Mouse (Mus musculus): ENCODE data around the gene Rdh13. TPM values are rescaled to one million over a fixed set of nuclear protein-coding genes. Genes with fewer than 3 reads are reported as not detected.

Gene Rdh13
- polyA plus RNA-seq (2015; fragmentation: Nextera tagmentation; extraction: Ambion mirVana), result 43.2 and 45.6 TPM in 2 replicates

- H3K4me3 ChIP-seq (ENCODE audit: low read depth, low read length), result peak within 1 kb of the TSS; percentile 79
- ATAC-seq, result peak; percentile 97
- H3K4me2 ChIP-seq (ENCODE audit: low read length), result peak within 1 kb of the TSS; percentile 74
- no peaks in the 10 kb centered on the region for H3K27me3 ChIP-seq (ENCODE audit: control insufficient read depth, insufficient read depth, low read depth, low read length)
- WGBS, result under 1% methylated on average over 35 of the region's 35 CpGs
- peak within 1 kb of the TSS; percentile 82 for H3K27ac ChIP-seq (ENCODE audit: low read length)
- peaks cover 6% of the 10 kb centered on the region for H3K4me1 ChIP-seq (ENCODE audit: control insufficient read depth, insufficient read depth, low read length)
- peaks cover 12% of the 10 kb centered on the region for H3K36me3 ChIP-seq (ENCODE audit: control insufficient read depth, insufficient read depth, low read length)
- no peaks in the 10 kb centered on the region for H3K9me3 ChIP-seq (replicated peaks; ENCODE audit: control insufficient read depth, low read length, poor library complexity, severe bottlenecking)
- H3K9ac ChIP-seq (ENCODE audit: low read depth, low read length), result peak within 1 kb of the TSS; percentile 84
These were observed at the start of gene Rdh13 for GRCm38 (mm10) chr7:4445216-4445791. TSS of gene Rdh13 (minus strand) at chr7:4445649.

GRCm38 (mm10) chr7:4493991-4494390 lies 48.5 kb upstream of the Rdh13 start:
- Histone ChIP-seq H3K4me3 (ENCODE audit: low read depth, low read length) (no peak overlapping the region), H3K36me3 (ENCODE audit: control insufficient read depth, insufficient read depth, low read length) (peaks cover 18% of the 10 kb centered on the region), H3K4me2 (ENCODE audit: low read length) (no peak overlapping the region), H3K4me1 (ENCODE audit: control insufficient read depth, insufficient read depth, low read length) (peaks cover 13% of the 10 kb centered on the region), H3K9ac (ENCODE audit: low read depth, low read length) (no peak overlapping the region), H3K9me3 (replicated peaks; ENCODE audit: control insufficient read depth, low read length, poor library complexity, severe bottlenecking) (no peaks in the 10 kb centered on the region), H3K27ac (ENCODE audit: low read length) (no peak overlapping the region), H3K27me3 (ENCODE audit: control insufficient read depth, insufficient read depth, low read depth, low read length) (no peaks in the 10 kb centered on the region)
- WGBS, result 85% methylated on average over 1 of the region's 1 CpGs
- no peak for ATAC-seq

DNA sequence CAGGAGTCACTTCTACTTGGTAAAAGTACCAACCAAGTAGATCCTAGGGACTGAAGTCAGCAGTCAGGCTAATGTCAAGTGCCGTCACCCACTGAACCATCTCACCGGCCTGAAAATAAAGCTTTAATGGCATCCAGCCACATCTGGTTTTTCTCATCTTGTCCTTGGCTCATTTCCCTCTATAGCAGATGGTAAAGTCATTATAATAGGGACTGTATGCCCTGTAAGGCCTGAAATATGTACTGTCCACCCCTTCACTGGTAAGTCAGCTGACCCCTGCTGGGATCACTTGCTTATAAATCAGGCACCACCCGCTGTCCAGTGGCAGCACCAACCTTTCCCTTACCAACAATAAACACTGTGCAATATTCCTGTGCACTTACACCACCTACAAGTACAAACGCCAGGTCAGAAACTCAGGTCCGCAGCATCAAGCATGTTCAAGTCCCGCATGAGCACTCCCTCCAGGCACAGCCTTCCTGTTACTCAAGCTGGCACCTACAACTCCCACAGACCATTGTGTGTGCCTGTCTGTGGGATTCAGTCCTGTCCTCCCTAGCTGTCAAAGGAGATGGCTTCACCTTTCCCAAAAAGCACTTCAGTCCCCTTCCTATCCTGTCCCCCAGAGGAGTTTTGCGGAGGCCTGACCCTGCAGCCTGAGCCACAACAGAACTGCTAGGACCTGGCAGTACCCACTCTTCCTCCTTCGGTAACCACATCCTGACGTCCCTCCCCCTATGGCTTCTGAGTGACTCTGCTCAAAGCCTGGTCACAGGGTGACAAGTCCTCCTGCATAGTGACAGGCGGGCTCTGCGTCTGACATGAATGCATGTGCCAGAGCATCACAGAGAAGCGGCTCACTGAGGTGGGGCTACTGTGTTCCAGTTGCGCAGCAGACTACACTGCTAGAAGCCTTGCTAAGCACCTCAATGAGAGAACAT lies 47.1 kb upstream of the Rdh13 start:
- Histone ChIP-seq H3K9ac (ENCODE audit: low read depth, low read length) (no peak overlapping the region), H3K4me2 (ENCODE audit: low read length) (no peak overlapping the region), H3K27ac (ENCODE audit: low read length) (no peak overlapping the region), H3K4me3 (ENCODE audit: low read depth, low read length) (no peak overlapping the region), H3K36me3 (ENCODE audit: control insufficient read depth, insufficient read depth, low read length) (peaks cover 23% of the 10 kb centered on the region), H3K27me3 (ENCODE audit: control insufficient read depth, insufficient read depth, low read depth, low read length) (no peaks in the 10 kb centered on the region), H3K9me3 (replicated peaks; ENCODE audit: control insufficient read depth, low read length, poor library complexity, severe bottlenecking) (no peaks in the 10 kb centered on the region), H3K4me1 (ENCODE audit: control insufficient read depth, insufficient read depth, low read length) (peaks cover 2% of the 10 kb centered on the region; the same call in 1 of the 2 replicates)
- no peak for ATAC-seq
- WGBS, result 91% methylated on average over 13 of the region's 13 CpGs

DNA sequence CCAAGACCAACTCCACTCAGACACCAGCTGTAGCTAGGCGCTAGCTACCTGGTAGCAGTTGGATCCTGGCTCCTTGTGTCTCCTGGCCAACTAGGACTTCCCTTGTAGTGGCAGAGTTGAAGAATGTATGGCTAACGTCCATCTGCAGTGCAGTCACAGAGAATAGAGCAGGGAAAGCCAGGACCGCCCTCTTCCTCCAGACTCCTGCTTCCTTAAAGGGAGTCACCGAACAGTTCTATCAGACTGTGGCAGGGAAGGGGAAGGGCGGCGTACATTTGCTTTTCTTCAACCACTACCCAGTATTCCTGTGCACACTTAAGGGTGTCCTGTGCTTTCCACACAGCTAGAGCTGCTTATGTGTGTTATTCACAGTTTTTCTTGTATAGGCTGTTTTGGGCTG lies 45.9 kb upstream of the Rdh13 start:
- ATAC-seq, result no peak
- Histone ChIP-seq H3K36me3 (ENCODE audit: control insufficient read depth, insufficient read depth, low read length) (peaks cover 23% of the 10 kb centered on the region), H3K9ac (ENCODE audit: low read depth, low read length) (no peak overlapping the region), H3K4me2 (ENCODE audit: low read length) (no peak overlapping the region), H3K27ac (ENCODE audit: low read length) (no peak overlapping the region), H3K27me3 (ENCODE audit: control insufficient read depth, insufficient read depth, low read depth, low read length) (no peaks in the 10 kb centered on the region), H3K9me3 (replicated peaks; ENCODE audit: control insufficient read depth, low read length, poor library complexity, severe bottlenecking) (no peaks in the 10 kb centered on the region), H3K4me1 (ENCODE audit: control insufficient read depth, insufficient read depth, low read length) (no peaks in the 10 kb centered on the region), H3K4me3 (ENCODE audit: low read depth, low read length) (no peak overlapping the region)
- 85% methylated on average over 6 of the region's 6 CpGs for WGBS

DNA sequence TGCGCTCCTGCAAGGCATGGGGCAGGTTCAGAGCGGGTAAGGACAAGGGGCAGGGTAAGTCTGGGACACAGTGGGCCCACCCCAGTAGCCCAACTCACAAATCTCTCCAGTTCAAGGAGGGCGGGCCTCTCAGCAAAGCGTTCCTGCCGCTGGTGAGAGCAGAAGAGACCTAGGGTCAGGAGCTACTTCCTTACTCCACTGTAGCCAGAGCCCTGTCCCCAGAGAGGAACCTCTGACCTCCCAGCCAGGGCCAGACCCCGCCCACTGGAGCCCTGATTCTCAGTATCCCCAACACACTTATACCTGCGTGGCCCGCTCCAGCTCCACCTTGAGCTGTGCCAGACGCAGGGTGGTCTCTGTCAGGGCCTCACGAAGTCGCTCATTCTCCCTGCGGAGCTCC lies 36.8 kb upstream of the Rdh13 start:
- peaks cover 2% of the 10 kb centered on the region for H3K27me3 ChIP-seq (ENCODE audit: control insufficient read depth, insufficient read depth, low read depth, low read length)
- H3K4me1 ChIP-seq (ENCODE audit: control insufficient read depth, insufficient read depth, low read length), result peaks cover 14% of the 10 kb centered on the region
- WGBS, result 87% methylated on average over 12 of the region's 12 CpGs
- no peak overlapping the region for H3K27ac ChIP-seq (ENCODE audit: low read length)
- ATAC-seq, result no peak
- no peak overlapping the region for H3K4me2 ChIP-seq (ENCODE audit: low read length)
- H3K9ac ChIP-seq (ENCODE audit: low read depth, low read length), result no peak overlapping the region
- no peaks in the 10 kb centered on the region for H3K9me3 ChIP-seq (replicated peaks; ENCODE audit: control insufficient read depth, low read length, poor library complexity, severe bottlenecking)
- peaks cover 47% of the 10 kb centered on the region for H3K36me3 ChIP-seq (ENCODE audit: control insufficient read depth, insufficient read depth, low read length)
- no peak overlapping the region for H3K4me3 ChIP-seq (ENCODE audit: low read depth, low read length)

GRCm38 (mm10) chr7:4479674-4480073 lies 34.2 kb upstream of the Rdh13 start:
- H3K4me2 ChIP-seq (ENCODE audit: low read length), result no peak overlapping the region
- WGBS, result 33% methylated on average over 6 of the region's 6 CpGs
- peaks cover 14% of the 10 kb centered on the region for H3K4me1 ChIP-seq (ENCODE audit: control insufficient read depth, insufficient read depth, low read length)
- no peak for ATAC-seq
- H3K36me3 ChIP-seq (ENCODE audit: control insufficient read depth, insufficient read depth, low read length), result peaks cover 31% of the 10 kb centered on the region
- H3K9me3 ChIP-seq (replicated peaks; ENCODE audit: control insufficient read depth, low read length, poor library complexity, severe bottlenecking), result no peaks in the 10 kb centered on the region
- no peak overlapping the region for H3K27ac ChIP-seq (ENCODE audit: low read length)
- no peak overlapping the region for H3K4me3 ChIP-seq (ENCODE audit: low read depth, low read length)
- H3K9ac ChIP-seq (ENCODE audit: low read depth, low read length), result no peak overlapping the region
- peaks cover 7% of the 10 kb centered on the region for H3K27me3 ChIP-seq (ENCODE audit: control insufficient read depth, insufficient read depth, low read depth, low read length)

DNA sequence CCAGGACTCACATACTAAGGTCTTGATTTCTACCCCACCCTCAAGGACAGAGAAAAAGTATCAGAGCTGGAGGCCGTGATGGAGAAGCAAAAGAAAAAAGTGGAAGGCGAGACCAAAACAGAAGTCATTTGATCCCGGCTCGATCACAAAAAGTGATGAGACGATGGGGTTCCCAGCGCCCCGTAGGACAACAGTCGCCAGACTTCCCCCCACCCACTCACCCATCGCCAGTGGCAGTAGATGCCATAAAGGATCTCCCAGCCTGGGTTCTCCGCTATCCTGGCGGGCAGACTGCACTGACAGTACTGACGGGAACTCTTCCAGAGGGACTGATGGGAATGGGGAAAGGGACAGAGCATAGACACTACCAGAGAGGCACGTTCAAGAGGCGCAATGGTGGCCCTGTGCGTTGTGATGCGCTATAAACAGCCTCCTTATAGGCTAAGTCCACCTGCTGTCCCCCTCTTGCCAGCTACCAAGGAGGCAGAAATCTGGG lies 33.4 kb upstream of the Rdh13 start:
- 2% methylated on average over 16 of the region's 16 CpGs for WGBS
- H3K4me2 ChIP-seq (ENCODE audit: low read length), result peak overlapping the region; percentile 94
- peaks cover 12% of the 10 kb centered on the region for H3K27me3 ChIP-seq (ENCODE audit: control insufficient read depth, insufficient read depth, low read depth, low read length)
- peak overlapping the region; percentile 61 for H3K9ac ChIP-seq (ENCODE audit: low read depth, low read length)
- H3K9me3 ChIP-seq (replicated peaks; ENCODE audit: control insufficient read depth, low read length, poor library complexity, severe bottlenecking), result no peaks in the 10 kb centered on the region
- H3K36me3 ChIP-seq (ENCODE audit: control insufficient read depth, insufficient read depth, low read length), result peaks cover 23% of the 10 kb centered on the region
- H3K27ac ChIP-seq (ENCODE audit: low read length), result peak overlapping the region; percentile 57; the same call in 1 of the 2 replicates
- peaks cover 14% of the 10 kb centered on the region for H3K4me1 ChIP-seq (ENCODE audit: control insufficient read depth, insufficient read depth, low read length)
- ATAC-seq, result peak; percentile 14
- H3K4me3 ChIP-seq (ENCODE audit: low read depth, low read length), result peak overlapping the region; percentile 46

DNA sequence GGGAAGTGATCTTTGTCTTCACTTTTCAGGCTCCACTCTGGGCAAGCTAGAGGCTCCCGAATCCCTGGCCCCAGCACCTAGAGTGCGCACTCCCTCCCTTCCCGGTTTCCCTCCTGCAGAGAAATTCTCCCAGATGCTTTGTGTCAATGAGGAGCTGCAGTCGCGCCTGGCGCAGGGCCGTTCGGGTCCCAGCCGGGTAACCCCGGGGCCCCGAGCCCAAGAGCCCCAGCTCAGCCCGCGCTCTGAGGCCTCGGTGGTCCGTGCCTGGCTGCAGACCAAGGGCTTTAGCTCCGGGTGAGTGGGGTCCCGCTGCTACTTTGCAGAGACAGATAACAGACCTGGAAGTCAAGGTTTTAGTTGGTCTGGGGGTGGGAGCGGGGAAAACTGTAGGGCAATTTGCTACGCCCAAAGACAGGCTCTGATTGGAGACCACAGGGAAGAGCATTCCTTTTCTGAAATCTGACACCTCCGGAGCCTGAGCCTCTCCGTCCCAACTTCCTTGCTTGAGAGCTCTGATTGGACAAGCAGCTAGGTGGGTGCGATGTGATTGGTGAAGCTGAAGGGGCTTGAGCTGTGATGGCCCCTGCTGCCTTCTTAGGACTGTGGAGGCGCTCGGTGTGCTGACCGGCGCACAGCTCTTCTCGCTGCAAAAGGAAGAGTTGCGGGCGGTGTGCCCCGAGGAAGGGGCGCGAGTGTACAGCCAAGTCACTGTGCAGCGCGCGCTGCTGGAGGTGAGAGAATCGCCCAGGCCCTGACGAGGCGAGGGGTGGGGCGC lies 32.8 kb upstream of the Rdh13 start:
- under 1% methylated on average over 39 of the region's 39 CpGs for WGBS
- Histone ChIP-seq H3K9ac (ENCODE audit: low read depth, low read length) (peak overlapping the region; percentile 61), H3K9me3 (replicated peaks; ENCODE audit: control insufficient read depth, low read length, poor library complexity, severe bottlenecking) (no peaks in the 10 kb centered on the region), H3K27me3 (ENCODE audit: control insufficient read depth, insufficient read depth, low read depth, low read length) (peaks cover 18% of the 10 kb centered on the region), H3K4me1 (ENCODE audit: control insufficient read depth, insufficient read depth, low read length) (peaks cover 14% of the 10 kb centered on the region), H3K4me3 (ENCODE audit: low read depth, low read length) (peak overlapping the region; percentile 46), H3K4me2 (ENCODE audit: low read length) (peak overlapping the region; percentile 94), H3K27ac (ENCODE audit: low read length) (peak overlapping the region; percentile 57; the same call in 1 of the 2 replicates), H3K36me3 (ENCODE audit: control insufficient read depth, insufficient read depth, low read length) (peaks cover 18% of the 10 kb centered on the region; the same call in 1 of the 2 replicates)
- peak; percentile 92 for ATAC-seq

Measured in midbrain, embryonic 16.5 days (tissue).